Mouse (Mus musculus): ENCODE data around the gene Hormad1.
"Not testable (repeated sequence)": the region's sequence is repeated elsewhere in the genome, so short reads cannot be mapped to it uniquely, and the experiment has no call there.

Gene Hormad1

GRCm38 (mm10) chr3:95559437-95559836 is at the start of gene Hormad1:
TSS of gene Hormad1 (plus strand) at chr3:95559677.
- no peak for DNase-seq

- no peak for DNase-seq
Observed at GRCm38 (mm10) chr3:95511611-95512180, 47.8 kb upstream of the Hormad1 start.

GRCm38 (mm10) chr3:95516614-95517041 is 42.8 kb upstream of the Hormad1 start:
- DNase-seq, result no peak

GRCm38 (mm10) chr3:95517493-95517898 is 42.0 kb upstream of the Hormad1 start:
- DNase-seq, result peak; percentile 79

GRCm38 (mm10) chr3:95518891-95519290 is 40.6 kb upstream of the Hormad1 start:
- no peak for DNase-seq

GRCm38 (mm10) chr3:95519315-95519714 is 40.2 kb upstream of the Hormad1 start:
- no peak for DNase-seq

- no peak for DNase-seq
Observed at GRCm38 (mm10) chr3:95520100-95520499, 39.4 kb upstream of the Hormad1 start.

- no peak for DNase-seq
Observed at GRCm38 (mm10) chr3:95521168-95521567, 38.3 kb upstream of the Hormad1 start.

- no peak for DNase-seq
Observed at GRCm38 (mm10) chr3:95523662-95524061, 35.8 kb upstream of the Hormad1 start.

GRCm38 (mm10) chr3:95524673-95525072 is 34.8 kb upstream of the Hormad1 start:
- no peak for DNase-seq

GRCm38 (mm10) chr3:95526111-95526510 is 33.4 kb upstream of the Hormad1 start:
- no peak for DNase-seq

GRCm38 (mm10) chr3:95526622-95527211 is 32.8 kb upstream of the Hormad1 start, which contains the start of gene Ctss:
TSS of gene Ctss (plus strand) at chr3:95526786.
- no peak for DNase-seq

GRCm38 (mm10) chr3:95529814-95530213 is 29.7 kb upstream of the Hormad1 start:
- no peak for DNase-seq

- no peak for DNase-seq
Observed at GRCm38 (mm10) chr3:95531025-95531424, 28.5 kb upstream of the Hormad1 start.

- no peak for DNase-seq
Observed at GRCm38 (mm10) chr3:95533364-95533763, 26.1 kb upstream of the Hormad1 start.

- no peak for DNase-seq
Observed at GRCm38 (mm10) chr3:95534927-95535326, 24.6 kb upstream of the Hormad1 start.

- DNase-seq, result no peak
Observed at GRCm38 (mm10) chr3:95538936-95539335, 20.5 kb upstream of the Hormad1 start.

- DNase-seq, result no peak
Observed at GRCm38 (mm10) chr3:95539837-95540236, 19.6 kb upstream of the Hormad1 start.

GRCm38 (mm10) chr3:95541186-95541585 is 18.3 kb upstream of the Hormad1 start:
- DNase-seq, result not testable (repeated sequence)

GRCm38 (mm10) chr3:95542171-95542570 is 17.3 kb upstream of the Hormad1 start:
- DNase-seq, result no peak

- no peak for DNase-seq
Observed at GRCm38 (mm10) chr3:95542981-95543380, 16.5 kb upstream of the Hormad1 start.

- DNase-seq, result no peak
Observed at GRCm38 (mm10) chr3:95550176-95550575, 9.3 kb upstream of the Hormad1 start.

- DNase-seq, result no peak
Observed at GRCm38 (mm10) chr3:95553986-95554385, 5.5 kb upstream of the Hormad1 start.

- DNase-seq, result no peak
Observed at GRCm38 (mm10) chr3:95560738-95561137, 1.3 kb downstream of the Hormad1 start.

GRCm38 (mm10) chr3:95561826-95562225 is 2.3 kb downstream of the Hormad1 start:
- DNase-seq, result no peak

Measured in cerebellum, adult 9-10 months (tissue).